Mouse (Mus musculus): ENCODE data around the gene Lamc1. TPM values are rescaled to one million over a fixed set of nuclear protein-coding genes. Genes with fewer than 3 reads are reported as not detected.

Lamc1 gene
- total RNA-seq, 2 experiments from 2014 or later, result 67.7 to 71.6 TPM

DNA sequence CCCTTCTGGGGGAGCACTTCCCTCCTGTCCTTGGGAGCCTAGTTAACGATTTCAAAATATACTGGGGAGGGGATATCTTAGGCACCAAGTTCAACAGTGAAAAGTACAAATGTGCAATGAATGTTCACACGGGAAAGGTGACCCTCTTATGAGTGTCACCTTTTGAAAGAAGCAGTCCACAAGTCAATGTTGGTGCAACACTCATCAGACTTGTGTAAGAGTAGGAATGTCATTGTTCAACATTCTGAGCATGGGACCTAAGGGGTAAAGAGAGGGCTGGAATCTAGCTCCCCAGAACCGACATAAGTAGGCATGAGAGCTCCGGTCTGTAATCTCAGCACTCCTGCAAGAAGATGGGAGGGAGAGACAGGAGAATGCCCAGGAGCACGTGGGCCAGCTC is 45.1 kb downstream of the Lamc1 start:
- Histone ChIP-seq H3K27ac (peak overlapping the region; percentile 46), H3K4me3 (no peak overlapping the region)
- TF ChIP-seq CTCF (IDR thresholded peaks at IDR 0.05), result no peak
- DNase-seq, result no peak
- intact Hi-C loops (cut with DNase I), result no loop called here

DNA sequence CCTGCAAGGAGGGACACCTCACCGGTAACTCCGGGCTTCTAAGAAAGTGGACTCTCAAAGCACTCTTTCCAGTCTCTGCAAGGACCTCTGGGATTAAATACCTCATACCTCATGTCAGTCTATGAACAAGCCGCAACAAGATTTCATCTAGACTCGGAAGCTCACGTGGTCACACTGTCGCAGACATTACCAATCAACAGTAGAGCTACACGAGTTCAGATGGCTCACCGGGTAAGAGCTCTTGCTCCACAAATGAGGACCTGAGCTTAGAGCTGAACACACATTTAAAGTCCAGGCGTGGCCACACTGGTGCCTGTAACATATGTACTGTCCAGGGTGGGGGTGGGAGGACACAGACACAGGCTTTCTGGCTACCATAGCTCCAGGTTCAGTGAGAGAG is 46.4 kb downstream of the Lamc1 start:
- TF ChIP-seq CTCF (IDR thresholded peaks at IDR 0.05), result no peak
- Histone ChIP-seq H3K4me3 (no peak overlapping the region; the same call in 1 of the 2 replicates), H3K27ac (peak overlapping the region; percentile 31; the same call in 1 of the 2 replicates)
- no peak for DNase-seq
- intact Hi-C loops (cut with DNase I), result no loop called here

DNA sequence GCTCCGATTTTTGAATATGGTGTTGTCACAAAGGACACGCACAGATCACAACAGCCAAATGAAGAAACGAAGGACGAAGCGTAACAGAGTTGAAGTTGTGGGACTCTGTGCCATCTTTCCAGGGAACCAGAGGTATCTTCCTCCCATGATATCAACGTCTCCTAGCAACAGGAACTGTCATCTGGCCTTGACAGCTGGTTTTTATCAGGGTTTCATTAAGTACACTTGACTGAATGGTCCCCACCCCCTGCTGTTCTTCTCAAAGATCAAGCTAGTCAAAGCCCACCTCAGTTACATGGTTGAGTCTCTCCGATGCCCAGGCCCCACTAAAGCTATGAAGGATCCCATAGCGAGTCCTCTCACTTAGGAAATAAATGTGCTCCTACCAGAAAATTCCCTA is 47.4 kb downstream of the Lamc1 start:
- Histone ChIP-seq H3K4me3 (no peak overlapping the region), H3K27ac (0 out of 2 replicates have a peak overlapping the region, but pooled peaks have one; percentile 4)
- DNase-seq, result no peak
- TF ChIP-seq CTCF (IDR thresholded peaks at IDR 0.05), result no peak
- intact Hi-C loops (cut with DNase I), result no loop called here

DNA sequence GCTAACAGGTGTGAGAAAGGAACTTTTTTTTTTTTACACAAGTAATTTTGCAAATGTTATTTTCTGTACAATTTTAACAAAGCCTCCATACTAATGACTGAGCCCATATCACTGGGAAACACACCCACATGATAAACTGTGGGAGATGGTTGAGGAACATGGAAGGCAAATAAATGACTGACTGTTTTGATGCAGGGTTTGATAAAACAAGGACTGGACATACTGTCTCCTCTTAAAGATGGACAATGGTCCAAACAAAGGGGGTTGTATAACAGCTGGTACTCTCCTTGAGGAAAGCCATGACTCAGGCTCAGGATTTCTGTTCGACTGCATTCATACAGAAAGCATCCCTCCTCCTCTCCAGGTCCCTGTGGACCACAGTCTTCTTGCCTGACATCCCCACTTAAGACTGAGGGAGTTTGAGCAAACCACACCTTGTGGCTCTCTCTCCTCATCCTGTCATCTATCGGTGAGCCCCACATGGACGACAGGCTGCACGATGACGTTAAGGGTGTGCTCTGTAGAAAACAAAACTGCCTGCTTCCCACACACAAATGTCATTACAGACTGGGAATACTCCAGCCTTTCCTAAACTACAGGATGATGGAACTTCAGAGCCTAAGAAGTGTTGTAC is 50.1 kb downstream of the Lamc1 start:
- peak; percentile 18 for DNase-seq
- Histone ChIP-seq H3K27ac (peak overlapping the region; percentile 87), H3K4me3 (peak overlapping the region; percentile 59)
- TF ChIP-seq CTCF (IDR thresholded peaks at IDR 0.05), result no peak
- intact Hi-C loops (cut with DNase I), result no loop called here

DNA sequence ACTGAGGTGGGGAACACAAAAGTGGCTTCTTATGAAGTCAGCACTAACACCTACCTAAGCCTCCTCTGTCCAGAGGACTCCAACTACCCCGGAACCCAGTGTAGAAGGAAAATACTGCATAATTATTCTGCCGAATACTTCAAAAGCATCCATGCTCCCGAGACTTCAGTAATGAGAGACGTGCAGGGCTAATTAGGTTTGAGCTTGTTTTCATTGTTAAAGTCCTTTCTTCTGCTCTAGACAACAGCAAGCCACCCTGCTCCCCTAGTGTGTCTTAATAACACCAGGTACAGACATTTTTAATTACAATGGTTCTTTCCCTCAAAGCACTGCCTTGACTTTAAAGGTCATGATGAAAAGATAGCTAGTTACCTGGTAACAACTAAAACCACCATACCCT is 51.1 kb downstream of the Lamc1 start:
- DNase-seq, result no peak
- intact Hi-C loops (cut with DNase I), result no loop called here
- Histone ChIP-seq H3K4me3 (no peak overlapping the region), H3K27ac (peak overlapping the region; percentile 87)
- TF ChIP-seq CTCF (IDR thresholded peaks at IDR 0.05), result no peak

DNA sequence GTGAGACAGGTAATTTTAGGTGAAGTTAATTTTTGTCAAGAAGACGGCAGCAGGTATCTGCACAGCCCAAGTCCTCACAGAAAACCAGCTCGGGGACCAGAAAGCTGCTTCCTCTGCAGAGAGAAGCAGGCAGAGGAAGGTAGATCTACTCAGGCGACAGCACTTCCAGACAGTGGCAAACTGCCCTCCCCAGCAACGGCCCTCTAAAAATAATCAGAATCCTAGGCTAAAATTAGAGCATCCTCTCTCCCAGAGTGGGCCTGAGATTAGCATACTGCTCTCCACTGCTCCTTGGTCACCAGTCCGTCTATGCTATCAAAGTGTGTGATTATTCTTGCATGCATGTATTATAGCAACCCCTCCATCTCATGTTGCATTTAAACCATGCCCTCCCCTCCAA is 52.2 kb downstream of the Lamc1 start:
- intact Hi-C loops (cut with DNase I), result no loop called here
- Histone ChIP-seq H3K4me3 (peak overlapping the region; percentile 63), H3K27ac (peak overlapping the region; percentile 87)
- TF ChIP-seq CTCF (IDR thresholded peaks at IDR 0.05), result no peak
- peak; percentile 79 for DNase-seq

DNA sequence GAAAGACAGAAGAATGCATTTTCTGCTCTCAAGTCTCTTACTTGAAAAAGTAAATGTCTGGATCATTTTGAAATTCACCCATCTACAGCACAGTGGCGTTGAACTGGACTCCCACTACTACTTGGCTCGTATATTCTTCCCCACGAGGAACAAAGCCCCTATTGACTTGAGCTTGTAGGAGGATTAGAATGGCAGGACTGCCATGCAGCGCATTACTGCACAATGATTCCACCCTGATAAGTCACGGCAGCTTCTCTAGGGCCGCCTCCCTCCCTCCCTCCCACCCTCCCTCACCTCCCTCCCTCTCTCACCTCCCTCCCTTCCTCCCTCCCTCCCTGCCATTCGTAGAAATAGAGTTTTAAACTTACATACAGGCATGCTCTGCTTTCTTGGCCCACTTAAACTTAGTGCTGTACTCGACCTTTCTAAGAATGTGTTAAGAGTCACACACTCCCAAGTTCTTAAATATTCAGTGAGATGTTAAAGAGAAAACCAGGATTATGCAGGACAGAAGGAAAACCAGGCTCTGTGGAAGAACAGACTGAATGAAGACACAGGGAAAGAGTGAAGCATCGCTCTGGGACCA is 54.5 kb downstream of the Lamc1 start:
- intact Hi-C loops (cut with DNase I), result no loop called here
- H3K27ac ChIP-seq, result 0 out of 2 replicates have a peak overlapping the region, but pooled peaks have one; percentile 9
- TF ChIP-seq CTCF (IDR thresholded peaks at IDR 0.05), result no peak

DNA sequence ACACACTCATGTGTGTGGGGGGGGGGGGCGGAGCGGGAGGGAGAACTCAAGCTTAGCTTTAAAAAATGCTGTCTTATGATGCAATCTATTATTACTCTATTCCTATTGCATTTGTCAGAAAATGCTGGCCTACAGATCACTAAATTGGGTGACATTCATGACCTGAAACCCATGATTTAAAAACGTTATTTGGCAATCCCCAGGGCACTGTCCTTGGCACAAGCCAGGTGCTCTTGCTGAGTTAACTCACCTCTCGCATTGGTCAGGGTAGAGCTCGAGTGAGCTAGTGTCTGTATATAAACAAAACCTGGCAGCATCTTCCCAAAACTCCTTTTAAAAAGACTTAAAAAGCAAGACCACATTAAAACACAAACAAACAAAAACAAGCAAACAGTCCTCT is 57.1 kb downstream of the Lamc1 start:
- no peak for DNase-seq
- intact Hi-C loops (cut with DNase I), result no loop called here
- no peak for TF ChIP-seq CTCF (IDR thresholded peaks at IDR 0.05)
- Histone ChIP-seq H3K4me3 (no peak overlapping the region), H3K27ac (peak overlapping the region; percentile 53)

More for the DNA sequence above, 54.5 kb downstream of the Lamc1 start:
- H3K4me3 ChIP-seq, result no peak overlapping the region
- peak; percentile 10 for DNase-seq

DNA sequence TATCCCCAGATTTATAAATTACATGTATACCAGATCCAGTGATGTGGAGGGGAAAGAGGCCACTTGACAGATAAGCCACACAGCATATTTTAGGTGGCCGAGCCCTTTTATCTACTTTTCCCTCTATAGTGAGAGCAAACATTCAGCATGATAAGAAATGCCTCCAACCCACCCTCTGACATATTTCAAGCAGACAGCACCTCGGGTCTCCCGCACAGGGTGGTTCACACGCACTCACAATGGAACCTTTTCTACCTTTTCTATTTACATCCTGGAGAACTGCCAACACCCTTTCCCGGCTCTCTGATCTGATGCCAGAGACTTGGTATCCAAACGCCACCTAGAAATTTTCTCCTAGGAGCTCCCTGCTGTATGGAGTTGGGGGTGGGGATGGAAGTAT is 58.0 kb downstream of the Lamc1 start:
- no peak for DNase-seq
- Histone ChIP-seq H3K4me3 (no peak overlapping the region), H3K27ac (peak overlapping the region; percentile 4; the same call in 1 of the 2 replicates)
- intact Hi-C loops (cut with DNase I), result no loop called here
- no peak for TF ChIP-seq CTCF (IDR thresholded peaks at IDR 0.05)

DNA sequence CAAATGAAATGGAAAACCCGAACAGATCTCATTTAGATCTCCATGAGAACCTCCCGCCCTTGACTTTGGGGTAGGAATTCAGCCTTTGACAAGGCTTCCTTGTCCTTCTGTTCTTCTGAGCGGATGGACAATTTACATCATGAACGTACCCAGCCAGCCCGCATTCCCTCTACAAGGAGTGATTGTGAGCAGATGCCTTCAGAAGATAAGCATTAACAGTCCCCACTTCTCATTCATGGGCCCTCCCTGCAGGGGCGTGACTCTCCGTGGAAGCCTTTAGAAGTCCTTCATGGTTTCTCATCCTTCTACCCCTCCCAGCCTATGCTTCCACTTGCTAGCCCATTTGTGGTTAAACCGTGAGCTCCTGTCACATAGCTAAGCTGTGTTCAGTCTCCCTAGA is 58.9 kb downstream of the Lamc1 start:
- no peak overlapping the region for H3K4me3 ChIP-seq
- no peak for DNase-seq
- H3K27ac ChIP-seq, result peak overlapping the region; percentile 54
- no peak for TF ChIP-seq CTCF (IDR thresholded peaks at IDR 0.05)
- intact Hi-C loops (cut with DNase I), result no loop called here

DNA sequence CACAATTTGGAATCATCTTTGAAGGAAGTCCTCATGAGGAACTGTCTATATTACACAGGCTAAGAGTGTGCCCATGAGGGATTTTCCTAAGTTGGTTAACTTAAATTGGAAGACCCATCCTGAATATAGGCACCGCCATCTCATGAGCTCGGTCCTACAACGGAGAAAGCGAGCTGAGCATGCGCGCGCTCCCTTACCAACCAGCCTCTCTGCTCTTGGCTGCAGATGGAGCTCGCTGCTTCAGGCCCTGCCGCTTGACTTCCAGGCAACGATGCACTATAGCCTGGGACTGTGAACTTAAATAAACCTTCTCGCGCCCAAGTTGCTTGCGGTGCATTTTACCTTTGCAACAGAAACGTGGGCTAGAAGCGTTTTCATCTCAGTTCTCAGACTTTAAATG is 61.8 kb downstream of the Lamc1 start:
- no peak overlapping the region for H3K4me3 ChIP-seq
- no peak overlapping the region for H3K27ac ChIP-seq
- no peak for DNase-seq
- no peak for TF ChIP-seq CTCF (IDR thresholded peaks at IDR 0.05)
- intact Hi-C loops (cut with DNase I), result no loop called here

DNA sequence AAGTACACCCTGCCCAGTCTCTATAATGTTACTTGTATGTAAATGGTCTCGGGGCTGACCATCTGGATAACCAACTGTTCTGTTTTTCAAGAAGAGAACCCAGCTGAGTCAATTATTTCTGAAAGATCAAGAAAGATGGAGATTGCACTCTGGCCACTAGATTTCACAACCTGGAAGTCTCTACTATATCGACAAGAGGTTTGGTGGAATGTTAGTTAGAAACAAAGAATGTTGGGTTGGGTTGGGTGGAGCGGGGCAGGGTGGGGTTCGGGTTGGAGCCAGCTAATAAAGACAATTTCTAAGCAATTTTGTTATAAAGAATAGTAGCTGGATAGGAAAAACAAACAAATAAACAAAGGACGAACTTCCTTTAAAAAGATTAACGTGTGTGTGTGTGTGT is 62.9 kb downstream of the Lamc1 start:
- TF ChIP-seq CTCF (IDR thresholded peaks at IDR 0.05), result no peak
- H3K27ac ChIP-seq, result peak overlapping the region; percentile 44
- intact Hi-C loops (cut with DNase I), result loop anchor here (5.0 kb wide), 1 partner anchor 63 kb away; the partner anchor contains the start of gene Lamc1
- H3K4me3 ChIP-seq, result no peak overlapping the region
- DNase-seq, result no peak

DNA sequence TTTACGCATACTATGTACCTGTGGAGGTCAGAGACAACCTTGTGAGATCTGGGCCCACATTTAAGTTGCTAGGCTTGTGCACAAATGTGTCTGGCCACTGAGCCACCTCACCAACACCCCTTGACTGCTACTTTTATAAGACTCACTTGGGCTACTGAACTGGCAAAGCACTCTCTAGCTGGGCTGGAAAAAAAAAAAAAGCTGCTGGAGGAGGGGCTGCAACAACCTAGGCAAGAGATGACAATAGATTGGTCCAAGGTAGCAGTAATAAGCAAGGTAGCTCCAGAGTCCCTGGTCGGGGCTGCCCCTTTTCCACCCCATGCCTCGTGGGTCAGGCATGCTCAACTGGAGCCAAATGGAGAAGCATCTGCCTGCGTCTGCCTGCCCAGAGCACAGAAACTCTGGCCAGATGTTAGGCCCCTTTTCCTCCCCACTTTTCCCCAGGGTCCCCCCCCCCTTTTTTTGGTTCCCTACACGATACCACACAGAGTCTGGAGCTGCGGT is 63.7 kb downstream of the Lamc1 start:
- Histone ChIP-seq H3K27ac (peak overlapping the region; percentile 44), H3K4me3 (no peak overlapping the region)
- intact Hi-C loops (cut with DNase I), result loop anchor here (5.0 kb wide), 1 partner anchor 63 kb away; the partner anchor contains the start of gene Lamc1
- no peak for TF ChIP-seq CTCF (IDR thresholded peaks at IDR 0.05)
- DNase-seq, result peak; percentile 13
